Mouse (Mus musculus) mature B cell (primary cell): Measurements from ENCODE around the gene Rapgef4.

Experiments used
- in situ Hi-C: fragments of 300-500 bp; cut with MboI; formaldehyde crosslinking; loops from 2 replicates; pipeline ENCODE4 v1.14.3; 2019

Rapgef4 gene

GRCm38 (mm10) chr2:71980771-71981342 lies at the start of gene Rapgef4:
Gene Rapgef4, plus strand, starts transcription at chr2:71981240.
- in situ Hi-C loops: no loop called here

- in situ Hi-C loops: no loop called here
Measured at GRCm38 (mm10) chr2:71934046-71934445, 47.0 kb upstream of the Rapgef4 start.

GRCm38 (mm10) chr2:71936711-71937110 lies 44.3 kb upstream of the Rapgef4 start:
- in situ Hi-C loops: no loop called here

- in situ Hi-C loops: no loop called here
Measured at GRCm38 (mm10) chr2:71937649-71938308, 43.3 kb upstream of the Rapgef4 start.

GRCm38 (mm10) chr2:71938716-71939393 lies 42.2 kb upstream of the Rapgef4 start:
- in situ Hi-C loops: no loop called here

- in situ Hi-C loops: no loop called here
Measured at GRCm38 (mm10) chr2:71941005-71941720, 39.9 kb upstream of the Rapgef4 start.

- in situ Hi-C loops: no loop called here
Measured at GRCm38 (mm10) chr2:71941721-71942087, 39.3 kb upstream of the Rapgef4 start.

GRCm38 (mm10) chr2:71951212-71951611 lies 29.8 kb upstream of the Rapgef4 start:
- in situ Hi-C loops: no loop called here

- in situ Hi-C loops: no loop called here
Measured at GRCm38 (mm10) chr2:71955637-71956036, 25.4 kb upstream of the Rapgef4 start.

GRCm38 (mm10) chr2:71956463-71956862 lies 24.6 kb upstream of the Rapgef4 start:
- in situ Hi-C loops: no loop called here

GRCm38 (mm10) chr2:71957951-71958350 lies 23.1 kb upstream of the Rapgef4 start:
- in situ Hi-C loops: no loop called here

GRCm38 (mm10) chr2:71958393-71958792 lies 22.6 kb upstream of the Rapgef4 start:
- in situ Hi-C loops: no loop called here

- in situ Hi-C loops: no loop called here
Measured at GRCm38 (mm10) chr2:71964216-71964615, 16.8 kb upstream of the Rapgef4 start.

GRCm38 (mm10) chr2:71965476-71965875 lies 15.6 kb upstream of the Rapgef4 start:
- in situ Hi-C loops: no loop called here

GRCm38 (mm10) chr2:71966737-71967136 lies 14.3 kb upstream of the Rapgef4 start:
- in situ Hi-C loops: no loop called here

GRCm38 (mm10) chr2:71967855-71968254 lies 13.2 kb upstream of the Rapgef4 start:
- in situ Hi-C loops: no loop called here

GRCm38 (mm10) chr2:71973646-71974045 lies 7.4 kb upstream of the Rapgef4 start:
- in situ Hi-C loops: no loop called here

GRCm38 (mm10) chr2:71974143-71974846 lies 6.7 kb upstream of the Rapgef4 start:
- in situ Hi-C loops: no loop called here

GRCm38 (mm10) chr2:71979981-71980380 lies 1.1 kb upstream of the Rapgef4 start:
- in situ Hi-C loops: no loop called here

- in situ Hi-C loops: no loop called here
Measured at GRCm38 (mm10) chr2:71981343-71981851, 357 bp downstream of the Rapgef4 start.

- in situ Hi-C loops: no loop called here
Measured at GRCm38 (mm10) chr2:71981896-71982295, 856 bp downstream of the Rapgef4 start.
